Mouse (Mus musculus) hindbrain, embryonic 11.5 days (tissue): ENCODE measurements around the gene Srcin1. TPM values are rescaled to one million over a fixed set of nuclear protein-coding genes. Genes with fewer than 3 reads are reported as not detected.

Source experiments
- polyA plus RNA-seq: library from polyadenylated mRNA; unstranded; fragments of >200 nt; fragmentation: Nextera tagmentation; extraction: Ambion mirVana; gene quantifications from 2 replicates; pipeline ENCODE4 v1.2.1, GENCODE M21; 2014

Srcin1 gene
- polyA plus RNA-seq, 1 experiment from 2014 or later, result 2.2 TPM

Other genes with a start within 250 kb of the Srcin1 start
- 0.46 TPM in 1 of 2 replicates, not detected in the other for gene Gpr179, start 224.1 kb downstream of the Srcin1 start, polyA plus RNA-seq
- 3.6 and 3.8 TPM in 2 replicates for gene Socs7, start 213.6 kb downstream of the Srcin1 start, polyA plus RNA-seq
- 3.5 TPM in 2 replicates for gene Arhgap23, start 160.7 kb downstream of the Srcin1 start, polyA plus RNA-seq
- gene 4933428G20Rik, start 75.8 kb downstream of the Srcin1 start, polyA plus RNA-seq, result 0.20 TPM in 1 of 2 replicates, not detected in the other
- gene Epop, start 53.5 kb upstream of the Srcin1 start, polyA plus RNA-seq, result 5.7 and 9.1 TPM in 2 replicates
- gene Mllt6, start 87.2 kb upstream of the Srcin1 start, polyA plus RNA-seq, result 4.1 and 4.2 TPM in 2 replicates
- gene Cisd3, start 109.6 kb upstream of the Srcin1 start, polyA plus RNA-seq, result 11.8 and 14.8 TPM in 2 replicates
- gene Pcgf2, start 124.3 kb upstream of the Srcin1 start, polyA plus RNA-seq, result 16.9 and 18.6 TPM in 2 replicates
- 468 and 507 TPM in 2 replicates for gene Psmb3, start 127.2 kb upstream of the Srcin1 start, polyA plus RNA-seq
- gene Pip4k2b, start 168.5 kb upstream of the Srcin1 start, polyA plus RNA-seq, result 2.9 and 3.4 TPM in 2 replicates
- gene Cwc25, start 190.4 kb upstream of the Srcin1 start, polyA plus RNA-seq, result 13.1 and 17.0 TPM in 2 replicates
- 0.39 and 0.60 TPM in 2 replicates for gene 1700001P01Rik, start 199.7 kb upstream of the Srcin1 start, polyA plus RNA-seq
- 437 and 458 TPM in 2 replicates for gene Rpl23, start 206.3 kb upstream of the Srcin1 start, polyA plus RNA-seq
- 45.8 and 61.1 TPM in 2 replicates for gene Lasp1, start 222.8 kb upstream of the Srcin1 start, polyA plus RNA-seq